Mouse (Mus musculus) liver, postnatal 0 days (tissue): ENCODE results near the gene Ngef. TPM values are rescaled to one million over a fixed set of nuclear protein-coding genes. Genes with fewer than 3 reads are reported as not detected.
A peak's percentile ranks its signal among the peaks of the same experiment; 100 is the strongest.

Experiments
- ATAC-seq: fragments of 200-750 bp; cut with Nextera tagmentation; 2 replicates; pipeline ENCODE4 v1.8.0; 2017; ENCODE audit warnings: mild to moderate bottlenecking, moderate library complexity
- DNase-seq: peaks from one replicate; pipeline ENCODE4 v3.0.0-alpha.2; 2016
- H3K27ac ChIP-seq: fragments of 300-500 bp; sonication (generic); 2 replicates; pipeline ENCODE4 v1.5.1; 2014; ENCODE audit warnings: antibody characterized with exemption, moderate library complexity, mild to moderate bottlenecking, low read depth
- H3K27me3 ChIP-seq: fragments of 300-500 bp; sonication (generic); 2 replicates; pipeline ENCODE4 v1.6.1; 2014; ENCODE audit warnings: low read length, control low read depth, mixed read lengths; ENCODE audit not compliant: insufficient read depth
- H3K36me3 ChIP-seq: fragments of 300-500 bp; sonication (generic); replicated peaks from 2 replicates; pipeline ENCODE4 v1.6.1; 2014; ENCODE audit warnings: mild to moderate bottlenecking, control low read depth, low read length, moderate library complexity, mixed read lengths; ENCODE audit not compliant: insufficient read depth
- H3K4me1 ChIP-seq: fragments of 300-500 bp; sonication (generic); 2 replicates; pipeline ENCODE4 v1.6.1; 2014; ENCODE audit warnings: antibody characterized with exemption, mild to moderate bottlenecking, control low read depth; ENCODE audit not compliant: insufficient read depth
- H3K4me2 ChIP-seq: fragments of 300-500 bp; sonication (generic); 2 replicates; pipeline ENCODE4 v1.6.1; 2014; ENCODE audit warnings: low read depth, mild to moderate bottlenecking, low read length, moderate library complexity, mixed read lengths
- H3K4me3 ChIP-seq: fragments of 300-500 bp; sonication (generic); 2 replicates; pipeline ENCODE4 v1.5.1; 2014; ENCODE audit warnings: low read depth, low read length
- H3K9ac ChIP-seq: fragments of 300-500 bp; sonication (generic); replicated peaks from 2 replicates; pipeline ENCODE4 v1.6.1; 2014; ENCODE audit warnings: mild to moderate bottlenecking, moderate library complexity
- H3K9me3 ChIP-seq: fragments of 300-500 bp; sonication (generic); 2 replicates; pipeline ENCODE4 v1.6.1; 2016; ENCODE audit warnings: mild to moderate bottlenecking, control low read depth, low read length, mixed read lengths
- CTCF ChIP-seq: sonication (generic); IDR thresholded peaks from 2 replicates; pipeline ENCODE4 v1.5.1; 2016; ENCODE audit warnings: antibody characterized with exemption, low read depth
- EP300 ChIP-seq: IDR thresholded peaks from 2 replicates; pipeline ENCODE4 v1.6.1; 2016; ENCODE audit warnings: antibody characterized with exemption, low read depth, mild to moderate bottlenecking
- WGBS: fragments of 180-500 bp; shearing (Covaris S2); extraction: QIAGEN DNeasy Blood & Tissue Kit; methylation state at CpG from one replicate; pipeline ENCODE4 v1.1.7; 2014; ENCODE audit not compliant: insufficient replicate concordance; 5-methylcytosine and 5-hydroxymethylcytosine counted together
- polyA plus RNA-seq: library from polyadenylated mRNA; unstranded; fragments of >200 nt; fragmentation: Nextera tagmentation; extraction: Ambion mirVana; gene quantifications from 2 replicates; pipeline ENCODE4 v1.2.1, GENCODE M21; 2015

The Ngef gene
- polyA plus RNA-seq, 1 experiment from 2014 or later = 5.6 TPM

- TF ChIP-seq CTCF = peak; percentile 94
- TF ChIP-seq EP300 = no peak
These were observed 34.9 kb upstream of the Ngef start for GRCm38 (mm10) chr1:87608416-87609046.

GRCm38 (mm10) chr1:87607385-87608091, 33.9 kb upstream of the Ngef start:
- no peak for TF ChIP-seq CTCF
- H3K36me3 ChIP-seq = no peaks in the 10 kb centered on the region
- H3K9ac ChIP-seq = no peak overlapping the region
- 44% methylated on average over 21 of the region's 21 CpGs for WGBS
- H3K27me3 ChIP-seq = no peaks in the 10 kb centered on the region
- 0 out of 2 replicates have a peak, but pooled peaks have one; percentile 27 for ATAC-seq
- no peak overlapping the region for H3K27ac ChIP-seq
- DNase-seq = no peak
- H3K9me3 ChIP-seq = no peaks in the 10 kb centered on the region
- H3K4me3 ChIP-seq = no peak overlapping the region
- H3K4me2 ChIP-seq = peak overlapping the region; percentile 34; the same call in 1 of the 2 replicates
- H3K4me1 ChIP-seq = no peaks in the 10 kb centered on the region

More at GRCm38 (mm10) chr1:87608416-87609046, 34.9 kb upstream of the Ngef start:
- no peaks in the 10 kb centered on the region for H3K36me3 ChIP-seq
- H3K4me3 ChIP-seq = no peak overlapping the region
- no peak overlapping the region for H3K27ac ChIP-seq
- H3K4me2 ChIP-seq = 0 out of 2 replicates have a peak overlapping the region, but pooled peaks have one; percentile 22
- H3K9ac ChIP-seq = no peak overlapping the region
- ATAC-seq (peak; percentile 83), DNase-seq (peak; percentile 88)
- H3K27me3 ChIP-seq = no peaks in the 10 kb centered on the region
- no peaks in the 10 kb centered on the region for H3K9me3 ChIP-seq
- no peaks in the 10 kb centered on the region for H3K4me1 ChIP-seq
- WGBS = 28% methylated on average over 7 of the region's 7 CpGs

- no peak overlapping the region for H3K9ac ChIP-seq
- H3K9me3 ChIP-seq = no peaks in the 10 kb centered on the region
- ATAC-seq (no peak), DNase-seq (no peak)
- H3K36me3 ChIP-seq = no peaks in the 10 kb centered on the region
- TF ChIP-seq CTCF = no peak
- TF ChIP-seq EP300 = no peak
- H3K4me3 ChIP-seq = no peak overlapping the region
- H3K4me1 ChIP-seq = 0 out of 2 replicates have a peak, but pooled peaks cover 3% of the 10 kb centered on the region
- 69% methylated on average over 2 of the region's 2 CpGs for WGBS
- H3K4me2 ChIP-seq = no peak overlapping the region
- no peak overlapping the region for H3K27ac ChIP-seq
- H3K27me3 ChIP-seq = no peaks in the 10 kb centered on the region
These were observed 31.6 kb upstream of the Ngef start for GRCm38 (mm10) chr1:87605296-87605695.

- no peaks in the 10 kb centered on the region for H3K36me3 ChIP-seq
- ATAC-seq (no peak), DNase-seq (no peak)
- H3K4me2 ChIP-seq = no peak overlapping the region
- no peaks in the 10 kb centered on the region for H3K27me3 ChIP-seq
- no peak overlapping the region for H3K27ac ChIP-seq
- H3K9me3 ChIP-seq = no peaks in the 10 kb centered on the region
- 80% methylated on average over 5 of the region's 5 CpGs for WGBS
- TF ChIP-seq CTCF (no peak), EP300 (no peak)
- H3K4me1 ChIP-seq = 0 out of 2 replicates have a peak, but pooled peaks cover 3% of the 10 kb centered on the region
- no peak overlapping the region for H3K4me3 ChIP-seq
- H3K9ac ChIP-seq = no peak overlapping the region
These were observed 29.7 kb upstream of the Ngef start for GRCm38 (mm10) chr1:87603389-87603788.

- Histone ChIP-seq H3K36me3 (no peaks in the 10 kb centered on the region), H3K27ac (no peak overlapping the region), H3K4me2 (no peak overlapping the region), H3K9ac (no peak overlapping the region), H3K4me1 (0 out of 2 replicates have a peak, but pooled peaks cover 3% of the 10 kb centered on the region), H3K9me3 (no peaks in the 10 kb centered on the region), H3K4me3 (no peak overlapping the region), H3K27me3 (no peaks in the 10 kb centered on the region)
- 47% methylated on average over 2 of the region's 2 CpGs for WGBS
- DNase-seq = no peak
- ATAC-seq = no peak
- TF ChIP-seq EP300 (no peak), CTCF (no peak)
These were observed 28.1 kb upstream of the Ngef start for GRCm38 (mm10) chr1:87601801-87602200.

- no peaks in the 10 kb centered on the region for H3K27me3 ChIP-seq
- no peak overlapping the region for H3K4me2 ChIP-seq
- H3K9ac ChIP-seq = no peak overlapping the region
- no peaks in the 10 kb centered on the region for H3K9me3 ChIP-seq
- no peak overlapping the region for H3K4me3 ChIP-seq
- 0 out of 2 replicates have a peak, but pooled peaks cover 3% of the 10 kb centered on the region for H3K4me1 ChIP-seq
- no peak overlapping the region for H3K27ac ChIP-seq
- TF ChIP-seq CTCF = no peak
- TF ChIP-seq EP300 = no peak
- DNase-seq (no peak), ATAC-seq (no peak)
- WGBS = 58% methylated on average over 7 of the region's 7 CpGs
- no peaks in the 10 kb centered on the region for H3K36me3 ChIP-seq
These were observed 26.9 kb upstream of the Ngef start for GRCm38 (mm10) chr1:87600533-87600932.
